Mouse (Mus musculus): ENCODE measurements at regions not wholly inside any gene's neighbourhood (a gene's known extent, or its start where the extent isn't known, plus 50 kb on each side); places are given as distances from the start of the nearest gene placed in this dataset.

DNA sequence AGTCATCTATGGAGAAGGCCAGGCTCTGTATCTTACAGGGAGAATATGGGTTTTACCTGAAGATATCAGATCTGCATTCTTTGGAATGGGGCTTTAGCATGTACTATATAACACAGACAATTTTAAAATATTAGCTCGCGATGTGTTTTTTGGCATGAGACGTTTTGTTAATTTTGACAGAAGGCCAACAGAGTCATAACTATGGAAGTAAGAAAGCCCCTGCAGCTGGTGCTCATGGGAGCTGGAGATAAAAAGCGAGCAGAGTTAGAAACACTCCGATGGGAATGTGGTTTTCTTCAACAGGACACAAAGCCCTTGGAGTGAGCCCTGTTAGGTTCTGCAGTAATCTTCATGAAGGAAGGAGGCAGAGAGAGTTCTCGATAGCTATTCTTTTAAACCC lies 176.6 kb downstream of the Rps12 start:
- no peak for TF ChIP-seq POLR2A (IDR thresholded peaks at IDR 0.05; ENCODE audit: low read depth, low read length)
- TF ChIP-seq CTCF (IDR thresholded peaks at IDR 0.05; ENCODE audit: extremely low read depth, insufficient read length, insufficient replicate concordance, low read depth, low read length): no peak

Data from small intestine, adult 2 months (tissue).